Mouse (Mus musculus): ENCODE measurements around the gene Fam169b.

DNA sequence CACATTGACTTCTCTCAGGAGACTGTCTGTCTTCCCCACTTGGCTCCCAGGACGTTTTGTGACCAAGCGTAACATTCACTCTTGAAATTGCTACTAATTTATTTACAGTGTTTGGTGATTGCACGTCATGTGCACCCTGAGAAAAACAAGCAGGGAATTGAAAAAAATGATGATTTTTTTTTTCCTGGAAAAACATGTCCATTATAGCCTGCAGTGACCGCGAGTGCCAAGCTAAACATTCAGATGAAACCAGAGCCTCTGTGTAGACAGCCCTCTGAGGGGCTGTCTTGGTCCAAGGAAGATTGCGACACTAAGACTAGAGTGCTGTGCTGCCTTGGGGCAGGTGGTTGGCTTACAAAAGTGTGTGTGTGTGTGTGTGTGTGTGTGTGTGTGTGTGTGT lies 37.8 kb downstream of the Fam169b start:
- TF ChIP-seq CTCF (IDR thresholded peaks at IDR 0.05; ENCODE audit: borderline replicate concordance, control insufficient read depth, extremely low read depth, insufficient read depth, low read length, poor library complexity) = no peak
- TF ChIP-seq POLR2A (IDR thresholded peaks at IDR 0.05; ENCODE audit: control insufficient read depth, extremely low read depth, insufficient read depth, low read length, poor library complexity) = no peak

Data from thymus, adult 2 months (tissue).